Mouse (Mus musculus): ENCODE data around the gene Patz1. TPM values are rescaled to one million over a fixed set of nuclear protein-coding genes. Genes with fewer than 3 reads are reported as not detected.

Patz1 gene
- total RNA-seq, 4 experiments from 2014 or later: 53.5 to 58.4 (median 56.7) TPM

- DNase-seq (ENCODE audit: low spot score in 2 of 2): no peak
Measured at GRCm38 (mm10) chr11:3291311-3292061, 2.8 kb downstream of the Patz1 start.

- DNase-seq (ENCODE audit: low spot score in 2 of 2): no peak
Measured at GRCm38 (mm10) chr11:3292062-3292421, 3.4 kb downstream of the Patz1 start.

GRCm38 (mm10) chr11:3292711-3293249 lies 4.1 kb downstream of the Patz1 start:
- no peak for DNase-seq (ENCODE audit: low spot score in 2 of 2)

GRCm38 (mm10) chr11:3293361-3293760 lies 4.7 kb downstream of the Patz1 start:
- no peak for DNase-seq (ENCODE audit: low spot score in 2 of 2)

- no peak for DNase-seq (ENCODE audit: low spot score in 2 of 2)
Measured at GRCm38 (mm10) chr11:3294641-3295040, 6.0 kb downstream of the Patz1 start.

DNA sequence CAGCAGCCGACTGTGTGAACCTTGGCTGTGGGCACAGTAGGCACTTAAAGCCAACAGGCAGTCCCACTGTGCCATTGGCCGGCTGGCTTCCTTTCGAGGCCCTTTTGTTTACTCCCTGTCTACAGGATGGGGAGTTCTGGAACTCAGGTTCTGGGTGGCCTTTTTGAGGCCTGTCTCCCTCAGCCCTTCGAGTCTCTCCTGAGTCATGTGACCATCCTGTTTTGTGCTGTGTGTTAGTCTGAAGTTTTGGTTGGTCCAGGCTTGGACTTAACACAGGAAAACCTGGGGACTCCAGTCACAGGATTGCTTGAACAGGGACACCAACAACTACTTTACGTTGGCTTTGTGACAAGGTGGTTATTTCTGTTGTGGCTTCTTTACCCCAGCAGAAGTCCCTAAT lies 7.4 kb downstream of the Patz1 start:
- no peak for DNase-seq (ENCODE audit: low spot score in 2 of 2)

DNA sequence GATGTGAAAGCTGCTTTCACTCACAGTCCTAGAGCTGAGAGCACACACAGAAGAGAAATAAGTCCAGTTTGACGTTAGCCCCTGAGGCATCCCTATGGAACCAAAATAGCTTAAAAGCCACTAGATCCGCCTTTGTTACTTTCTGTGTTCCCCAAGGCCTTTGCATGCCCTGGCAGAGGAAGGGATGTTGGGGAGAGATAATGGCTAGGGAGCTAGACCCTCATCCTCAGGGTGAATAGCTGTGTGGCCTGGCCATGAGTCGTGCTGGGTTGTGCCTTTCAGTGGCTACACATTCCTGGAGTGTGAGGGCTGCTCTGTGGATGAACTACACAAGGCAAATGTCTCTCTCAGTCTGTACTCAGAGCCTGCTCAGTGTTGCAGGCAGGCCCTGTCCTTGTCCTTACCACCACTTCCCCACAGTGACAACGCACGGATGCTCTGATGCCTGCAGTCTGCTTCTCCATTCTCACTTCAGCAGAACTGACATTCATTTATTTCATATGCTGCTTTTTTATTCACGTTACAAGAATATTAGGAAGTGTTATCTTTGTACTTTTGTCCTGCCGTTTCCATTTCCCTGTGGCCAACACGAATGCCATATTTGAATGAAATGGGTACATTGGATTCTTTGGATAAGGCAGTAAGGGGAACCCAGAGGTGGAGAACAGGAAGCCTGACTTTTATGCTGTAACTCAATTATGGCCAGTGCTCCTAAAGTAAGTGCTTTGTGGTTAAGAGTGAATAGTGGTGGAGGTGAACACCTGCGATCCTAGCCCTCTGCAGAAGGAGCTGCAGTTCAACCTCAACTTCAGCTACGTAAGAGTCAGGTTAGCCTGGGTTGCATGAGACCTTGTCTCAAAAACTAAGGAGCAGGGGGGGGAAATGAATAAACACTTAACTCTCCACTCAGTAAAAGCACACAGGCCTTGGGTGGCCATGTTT lies 9.5 kb downstream of the Patz1 start:
- no peak for DNase-seq (ENCODE audit: low spot score in 2 of 2)

DNA sequence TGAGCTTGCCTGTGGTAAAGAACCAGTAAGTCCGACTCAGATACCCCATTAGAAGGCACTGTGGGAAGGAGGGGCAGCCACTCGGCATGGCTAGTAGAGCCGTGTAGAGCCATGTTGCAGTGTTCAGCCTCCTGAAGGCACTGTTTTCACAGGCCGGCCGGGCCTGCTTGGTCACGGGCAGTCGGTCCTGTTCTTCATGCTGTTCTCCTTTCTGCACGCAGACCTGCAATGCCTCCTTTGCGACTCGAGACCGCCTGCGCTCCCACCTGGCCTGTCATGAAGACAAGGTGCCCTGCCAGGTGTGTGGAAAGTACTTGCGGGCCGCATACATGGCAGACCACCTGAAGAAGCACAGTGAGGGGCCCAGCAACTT lies 10.1 kb downstream of the Patz1 start:
- DNase-seq (ENCODE audit: low spot score in 2 of 2): no peak

DNA sequence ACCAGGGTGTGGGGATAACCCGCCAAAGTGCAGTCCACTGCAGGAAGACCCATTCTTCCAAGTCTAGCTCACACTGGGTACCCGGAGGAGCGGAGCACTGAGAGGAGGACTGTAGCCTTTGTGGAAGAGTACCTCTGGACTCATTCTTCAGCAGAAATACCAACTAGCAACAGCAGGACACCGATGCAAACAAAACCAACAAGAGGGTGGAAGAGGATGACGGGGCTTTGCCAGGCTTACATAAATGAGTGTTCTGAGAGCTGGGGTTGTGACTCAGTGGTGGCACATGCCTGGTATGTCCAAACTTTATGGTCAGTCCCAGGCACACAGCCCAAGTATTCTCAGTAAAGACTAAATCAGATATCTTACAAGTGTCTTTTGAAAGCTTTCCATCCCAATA lies 12.4 kb downstream of the Patz1 start:
- no peak for DNase-seq (ENCODE audit: low spot score in 2 of 2)

- no peak for DNase-seq (ENCODE audit: low spot score in 2 of 2)
Measured at GRCm38 (mm10) chr11:3302385-3302784, 13.7 kb downstream of the Patz1 start.

GRCm38 (mm10) chr11:3302792-3303191 lies 14.1 kb downstream of the Patz1 start:
- DNase-seq (ENCODE audit: low spot score in 2 of 2): no peak

DNA sequence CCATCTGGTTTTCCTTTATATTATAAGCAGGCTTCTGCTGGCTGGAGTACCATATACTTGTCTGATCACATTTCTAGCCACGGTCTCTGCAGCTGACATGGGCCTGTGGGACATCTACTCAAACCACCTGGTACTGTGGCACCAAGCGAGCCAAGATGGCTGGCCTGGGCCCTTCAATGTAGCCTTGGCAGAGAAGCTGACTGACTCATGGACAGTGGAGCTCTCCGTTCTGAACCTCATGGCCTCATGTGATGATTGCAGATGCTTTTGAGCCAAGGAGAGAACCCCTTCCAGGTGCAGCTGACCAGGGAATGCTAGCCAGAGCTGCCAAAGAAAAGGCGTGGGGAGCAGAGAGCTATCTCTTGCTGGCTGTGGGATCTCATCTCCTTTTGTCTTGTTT lies 17.1 kb downstream of the Patz1 start:
- DNase-seq (ENCODE audit: low spot score in 2 of 2): no peak

DNA sequence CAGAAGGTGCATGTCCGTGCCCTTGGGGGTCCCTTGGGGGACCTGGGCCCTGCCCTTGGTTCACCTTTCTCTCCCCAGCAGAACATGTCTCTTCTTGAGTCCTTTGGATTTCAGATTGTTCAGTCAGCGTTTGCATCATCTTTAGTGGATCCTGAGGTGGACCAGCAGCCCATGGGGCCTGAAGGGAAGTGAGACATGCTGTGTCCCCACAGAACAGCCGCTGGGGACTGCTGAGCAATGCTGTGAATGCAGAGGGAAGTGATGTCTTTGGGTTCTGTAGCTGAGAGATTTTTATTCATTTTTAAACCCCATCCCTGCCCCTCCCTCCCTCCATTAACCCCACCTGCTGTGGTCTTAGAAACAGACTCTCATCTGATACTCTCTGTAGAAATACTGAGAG lies 19.2 kb downstream of the Patz1 start:
- DNase-seq (ENCODE audit: low spot score in 2 of 2): no peak

DNA sequence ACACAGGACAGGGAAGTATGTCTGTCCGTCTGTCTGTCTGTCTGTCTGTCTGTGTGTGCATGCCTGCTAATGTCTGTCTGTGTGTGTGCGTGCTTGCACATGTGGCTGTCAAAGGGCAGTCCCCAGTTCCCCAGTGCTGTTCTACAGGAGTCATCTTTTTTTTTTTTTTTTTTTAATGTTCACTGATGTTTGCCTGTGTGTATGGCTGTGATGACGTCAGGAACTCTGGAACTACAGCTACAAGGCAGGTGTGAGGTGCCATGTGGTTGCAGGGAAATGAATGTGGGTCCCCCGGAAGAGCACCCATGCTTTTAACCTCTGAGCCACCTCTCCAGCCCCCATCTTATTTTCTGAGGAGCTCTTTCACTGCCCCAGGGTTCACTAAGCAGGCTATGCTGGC lies 21.2 kb downstream of the Patz1 start:
- DNase-seq (ENCODE audit: low spot score in 2 of 2): no peak

DNA sequence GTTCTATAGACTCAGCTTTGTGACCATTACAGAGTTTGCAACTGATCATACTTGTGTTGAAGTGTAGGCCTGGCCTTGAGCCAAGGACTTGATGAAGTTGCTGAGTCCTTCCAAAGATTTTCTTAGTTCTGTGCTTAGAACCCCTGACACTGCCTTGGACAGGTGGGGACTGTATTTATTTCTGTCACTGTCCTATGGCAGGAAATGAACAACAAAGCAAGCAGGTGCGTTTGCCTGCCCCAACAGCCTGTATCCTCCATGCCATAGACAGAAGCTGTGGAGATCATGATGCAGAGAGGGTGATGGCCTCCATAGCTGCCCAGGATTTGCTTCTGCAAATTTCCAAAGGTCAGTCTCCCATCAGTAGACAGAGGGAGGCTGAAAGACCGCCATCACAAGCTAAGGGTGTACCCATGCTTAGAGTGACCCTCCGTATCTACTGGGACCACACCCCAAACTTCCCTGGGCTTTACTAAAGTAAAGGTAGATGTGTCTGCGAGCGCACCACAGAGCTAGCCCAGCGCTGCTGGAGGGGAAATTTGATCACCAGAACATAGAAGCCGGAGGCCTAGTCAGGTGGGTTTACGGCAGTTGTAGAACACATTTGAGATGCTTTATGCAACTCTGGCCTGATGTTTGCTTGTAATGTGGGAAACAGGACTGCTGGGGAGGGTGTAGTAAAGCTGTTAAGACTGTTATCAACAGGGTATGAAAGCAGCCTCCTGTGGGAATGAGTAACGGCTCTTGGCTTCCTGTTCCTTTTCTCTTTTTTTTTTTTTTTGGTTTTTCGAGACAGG lies 22.3 kb downstream of the Patz1 start:
- no peak for DNase-seq (ENCODE audit: low spot score in 2 of 2)

DNA sequence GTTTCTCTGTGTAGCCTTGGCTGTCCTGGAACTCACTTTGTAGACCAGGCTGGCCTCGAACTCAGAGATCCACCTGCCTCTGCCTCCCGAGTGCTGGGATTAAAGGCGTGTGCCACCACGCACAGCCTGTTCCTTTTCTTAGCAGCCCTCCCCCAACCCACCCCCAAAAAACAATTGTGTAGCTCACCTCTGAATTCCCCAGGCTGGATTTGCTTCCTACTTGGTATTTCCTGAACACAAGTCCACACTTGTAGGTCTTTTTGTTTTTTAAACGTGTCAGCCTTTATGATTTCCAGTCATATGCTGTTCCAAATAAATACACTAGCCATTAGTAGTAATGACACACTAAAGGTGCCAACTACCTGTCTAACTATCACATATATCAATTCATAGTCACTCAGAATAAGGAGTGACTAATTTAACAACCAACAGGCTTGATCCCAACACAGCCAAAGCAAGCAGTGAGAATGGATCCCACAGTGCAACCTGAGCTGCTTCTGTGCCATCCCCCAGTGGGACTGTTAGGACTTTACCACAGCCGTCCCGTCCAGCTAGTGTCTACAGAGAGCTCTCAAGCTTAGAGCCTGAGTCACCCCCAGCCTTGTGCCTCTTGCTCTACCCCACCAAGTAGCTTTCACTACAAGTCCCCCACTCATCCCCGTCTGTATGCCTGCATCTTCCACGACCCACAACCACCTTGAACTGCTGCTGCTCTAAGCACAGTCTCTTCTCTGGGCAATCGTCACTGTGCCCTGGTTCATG lies 23.1 kb downstream of the Patz1 start:
- no peak for DNase-seq (ENCODE audit: low spot score in 2 of 2)

GRCm38 (mm10) chr11:3313294-3313693 lies 24.6 kb downstream of the Patz1 start:
- no peak for DNase-seq (ENCODE audit: low spot score in 2 of 2)

DNA sequence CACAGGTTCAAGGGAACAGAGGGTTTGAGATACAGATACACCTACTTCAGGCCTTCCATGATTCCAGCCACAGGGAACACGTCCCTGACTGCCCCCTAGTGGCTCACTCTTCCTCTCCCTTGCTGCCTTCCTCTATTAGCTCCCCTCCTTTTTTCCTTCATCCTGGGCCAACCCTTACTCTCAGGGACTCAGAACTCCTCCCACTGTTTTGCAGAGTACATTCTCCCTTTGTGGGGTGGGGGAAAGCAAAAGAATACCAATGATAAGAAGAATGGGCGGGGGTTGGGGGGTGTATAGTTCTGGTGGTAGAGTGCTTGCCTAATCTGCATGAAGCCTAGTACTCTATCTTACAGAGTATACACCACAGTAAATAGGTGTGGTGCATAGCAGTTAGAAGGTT lies 25.5 kb downstream of the Patz1 start:
- no peak for DNase-seq (ENCODE audit: low spot score in 2 of 2)

- no peak for DNase-seq (ENCODE audit: low spot score in 2 of 2)
Measured at GRCm38 (mm10) chr11:3318286-3318685, 29.6 kb downstream of the Patz1 start.

GRCm38 (mm10) chr11:3328271-3328670 lies 39.6 kb downstream of the Patz1 start:
- DNase-seq (ENCODE audit: low spot score in 2 of 2): no peak

Measured in layer of hippocampus, adult 8-10 months (tissue).